Mouse (Mus musculus) liver, adult 2 months (tissue): Measurements from ENCODE around the gene Ambra1. TPM values are rescaled to one million over a fixed set of nuclear protein-coding genes. Genes with fewer than 3 reads are reported as not detected.

Experiments used
- DNase-seq: peaks from one replicate; pipeline ENCODE4 v3.0.0-alpha.2; 2011; ENCODE audit warnings: low read depth, low spot score; ENCODE audit errors: extremely low read depth
- H3K27ac ChIP-seq: fragments of 200-500 bp; replicated peaks from 2 replicates; pipeline ENCODE4 v1.5.1; 2012; ENCODE audit warnings: low read depth, mild to moderate bottlenecking, control low read depth, inconsistent platforms, low read length; ENCODE audit not compliant: insufficient read depth
- H3K27me3 ChIP-seq: fragments of 200-500 bp; 2 replicates; pipeline ENCODE4 v1.6.1; 2012; ENCODE audit warnings: mild to moderate bottlenecking, moderate library complexity, low read length, inconsistent platforms; ENCODE audit not compliant: control insufficient read depth, insufficient read depth
- H3K36me3 ChIP-seq: fragments of 200-500 bp; 2 replicates; pipeline ENCODE4 v1.6.1; 2012; ENCODE audit warnings: low read length, inconsistent platforms; ENCODE audit not compliant: control insufficient read depth, insufficient read depth
- H3K4me1 ChIP-seq: fragments of 200-500 bp; 2 replicates; pipeline ENCODE4 v1.6.1; 2011; ENCODE audit warnings: low read length; ENCODE audit not compliant: control insufficient read depth, insufficient read depth
- H3K4me3 ChIP-seq: fragments of 200-500 bp; 2 replicates; pipeline ENCODE4 v1.5.1; 2011; ENCODE audit warnings: low read depth, mild to moderate bottlenecking, control low read depth, low read length, moderate library complexity; ENCODE audit not compliant: insufficient read depth
- H3K79me2 ChIP-seq: fragments of 200-500 bp; 2 replicates; pipeline ENCODE4 v1.6.1; 2012; ENCODE audit warnings: inconsistent platforms, mild to moderate bottlenecking, low read length, moderate library complexity; ENCODE audit not compliant: control insufficient read depth, insufficient read depth
- H3K9ac ChIP-seq: fragments of 200-500 bp; 2 replicates; pipeline ENCODE4 v1.6.1; 2012; ENCODE audit warnings: low read depth, mild to moderate bottlenecking, control low read depth, inconsistent platforms, low read length
- CTCF ChIP-seq: fragments of 200-500 bp; IDR thresholded peaks from 2 replicates; pipeline ENCODE4 v1.5.1; 2011; ENCODE audit warnings: low read depth, low read length, control low read depth
- POLR2A ChIP-seq: fragments of 200-500 bp; IDR thresholded peaks from 2 replicates; pipeline ENCODE4 v1.6.1; 2011; ENCODE audit warnings: low read length, control low read depth; ENCODE audit not compliant: insufficient read depth; ENCODE audit errors: extremely low read depth
- WGBS: fragments of 180-500 bp; shearing (Covaris S2); methylation state at CpG from one replicate; pipeline ENCODE4 v1.1.7; 2018; 5-methylcytosine and 5-hydroxymethylcytosine counted together
- polyA plus RNA-seq: library from polyadenylated mRNA; depleted of rRNA; stranded (reverse); fragments of >200 nt; gene quantifications from 2 replicates; pipeline ENCODE4 v1.2.3, GENCODE M21; 2012
- total RNA-seq: library from RNA; depleted of rRNA; stranded (reverse); fragments of >200 nt; gene quantifications from 2 replicates; pipeline ENCODE4 v1.2.3, GENCODE M21; 2014

The Ambra1 gene
- total and polyA plus RNA-seq, 2 experiments, result 11.0 to 12.4 TPM

DNA sequence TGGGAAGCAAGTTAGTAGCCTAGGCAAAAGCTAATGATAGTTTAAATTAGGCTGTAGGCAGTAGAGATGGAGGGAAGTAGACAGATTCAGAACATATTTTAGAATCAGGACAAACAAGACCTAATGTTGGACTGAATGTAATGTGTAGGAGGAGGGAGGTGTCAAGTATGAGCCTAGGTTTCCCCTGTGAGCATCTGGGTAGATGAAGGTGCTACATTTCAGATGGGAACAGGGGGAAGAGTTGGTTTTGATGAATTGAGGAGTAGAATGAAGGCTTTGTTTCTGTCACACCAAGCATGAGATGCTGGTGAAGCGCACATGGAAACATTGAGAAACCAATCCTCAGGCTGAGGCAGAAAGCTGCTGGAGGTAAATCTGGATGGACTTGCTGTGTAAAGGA, 9.7 kb downstream of the Ambra1 start:
- peaks cover 33% of the 10 kb centered on the region for H3K79me2 ChIP-seq
- H3K36me3 ChIP-seq, result no peaks in the 10 kb centered on the region
- TF ChIP-seq POLR2A, result no peak
- H3K27ac ChIP-seq, result no peak overlapping the region
- WGBS, result 94% methylated on average over 1 of the region's 1 CpGs
- H3K9ac ChIP-seq, result no peak overlapping the region
- peaks cover 15% of the 10 kb centered on the region for H3K4me1 ChIP-seq
- no peak overlapping the region for H3K4me3 ChIP-seq
- no peaks in the 10 kb centered on the region for H3K27me3 ChIP-seq
- DNase-seq, result no peak

DNA sequence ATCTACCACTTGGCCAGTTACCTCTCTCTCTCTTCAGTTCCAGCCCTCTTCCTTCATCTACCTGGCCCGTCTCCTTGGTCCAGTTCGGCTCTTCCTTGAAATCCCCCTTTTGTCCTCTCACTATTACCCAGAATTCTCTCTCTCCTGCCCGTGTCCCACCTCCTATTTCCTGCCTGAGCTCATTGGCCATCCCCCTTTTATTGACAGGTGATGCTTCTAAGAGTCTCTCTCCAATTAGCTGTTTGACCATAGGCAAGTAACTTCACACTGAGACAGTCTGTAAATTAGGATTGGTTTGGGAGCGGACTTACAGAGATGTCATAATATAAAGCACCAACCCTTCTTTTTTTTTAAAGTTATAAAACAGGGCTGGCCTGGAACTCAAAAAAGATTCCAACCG, 14.8 kb downstream of the Ambra1 start:
- Histone ChIP-seq H3K36me3 (no peaks in the 10 kb centered on the region; the same call in 1 of the 2 replicates), H3K27ac (no peak overlapping the region), H3K9ac (no peak overlapping the region), H3K27me3 (no peaks in the 10 kb centered on the region), H3K4me3 (no peak overlapping the region), H3K4me1 (peaks cover 5% of the 10 kb centered on the region), H3K79me2 (peaks cover 26% of the 10 kb centered on the region; the same call in 1 of the 2 replicates)
- 91% methylated on average over 5 of the region's 5 CpGs for WGBS
- TF ChIP-seq POLR2A, result no peak
- no peak for TF ChIP-seq CTCF
- no peak for DNase-seq

- Histone ChIP-seq H3K79me2 (peaks cover 18% of the 10 kb centered on the region; the same call in 1 of the 2 replicates), H3K27me3 (no peaks in the 10 kb centered on the region), H3K9ac (no peak overlapping the region), H3K4me3 (no peak overlapping the region), H3K27ac (peak overlapping the region; percentile 40; the same call in 1 of the 2 replicates), H3K36me3 (no peaks in the 10 kb centered on the region; the same call in 1 of the 2 replicates), H3K4me1 (peaks cover 9% of the 10 kb centered on the region)
- peak; percentile 55 for DNase-seq
- WGBS, result 5% methylated on average over 2 of the region's 2 CpGs
- TF ChIP-seq CTCF, result no peak
- no peak for TF ChIP-seq POLR2A
These were observed 19.9 kb downstream of the Ambra1 start for GRCm38 (mm10) chr2:91749811-91750261.

DNA sequence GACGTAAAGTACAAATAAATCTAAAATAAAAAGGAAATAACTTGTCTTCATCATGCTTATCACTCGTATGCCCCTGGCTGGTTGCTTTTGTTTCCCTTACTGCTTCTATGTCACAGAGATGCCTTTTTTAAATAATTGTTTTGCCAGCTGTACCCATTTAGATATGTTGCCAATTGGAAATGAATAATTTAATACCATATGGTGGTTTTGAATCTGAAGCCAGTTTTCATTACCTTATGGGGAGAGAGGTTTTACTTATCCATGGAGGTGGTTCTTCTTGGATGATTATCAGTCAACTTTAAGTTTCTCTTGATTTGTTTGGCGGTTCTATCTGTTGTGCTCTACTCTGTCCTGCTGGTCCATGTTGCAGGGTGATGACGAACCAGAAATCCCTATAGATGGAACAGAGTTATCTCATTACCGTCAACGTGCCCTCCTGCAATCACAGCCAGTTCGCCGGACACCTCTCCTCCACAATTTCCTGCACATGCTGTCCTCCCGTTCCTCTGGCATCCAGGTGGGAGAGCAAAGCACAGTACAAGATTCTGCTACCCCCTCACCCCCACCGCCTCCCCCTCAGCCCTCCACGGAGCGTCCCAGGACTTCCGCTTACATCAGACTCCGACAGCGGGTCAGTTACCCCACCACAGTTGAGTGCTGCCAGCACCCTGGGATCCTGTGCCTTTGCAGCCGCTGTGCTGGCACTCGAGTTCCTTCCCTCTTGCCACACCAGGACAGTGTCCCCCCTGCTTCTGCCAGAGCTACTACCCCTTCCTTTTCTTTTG, 42.2 kb downstream of the Ambra1 start:
- Histone ChIP-seq H3K4me3 (no peak overlapping the region), H3K4me1 (no peaks in the 10 kb centered on the region), H3K27ac (no peak overlapping the region), H3K79me2 (no peaks in the 10 kb centered on the region), H3K36me3 (peaks cover 51% of the 10 kb centered on the region), H3K9ac (no peak overlapping the region), H3K27me3 (no peaks in the 10 kb centered on the region)
- WGBS, result 93% methylated on average over 17 of the region's 17 CpGs
- TF ChIP-seq CTCF (no peak), POLR2A (no peak)
- no peak for DNase-seq

DNA sequence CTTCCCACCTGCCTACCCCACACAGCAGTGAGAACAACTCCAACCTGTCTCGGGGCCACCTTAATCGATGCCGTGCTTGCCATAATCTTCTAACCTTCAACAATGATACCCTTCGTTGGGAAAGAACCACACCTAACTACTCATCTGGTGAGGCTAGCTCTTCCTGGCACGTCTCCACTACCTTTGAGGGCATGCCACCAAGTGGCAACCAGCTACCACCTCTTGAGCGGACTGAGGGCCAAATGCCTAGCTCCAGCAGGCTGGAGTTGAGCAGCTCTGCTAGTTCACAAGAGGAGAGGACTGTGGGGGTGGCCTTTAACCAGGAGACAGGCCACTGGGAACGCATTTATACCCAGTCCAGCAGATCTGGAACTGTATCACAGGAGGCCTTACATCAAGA, 43.4 kb downstream of the Ambra1 start:
- H3K79me2 ChIP-seq, result no peaks in the 10 kb centered on the region
- H3K27ac ChIP-seq, result no peak overlapping the region
- H3K4me3 ChIP-seq, result no peak overlapping the region
- no peaks in the 10 kb centered on the region for H3K27me3 ChIP-seq
- TF ChIP-seq POLR2A, result no peak
- no peak for TF ChIP-seq CTCF
- H3K9ac ChIP-seq, result no peak overlapping the region
- WGBS, result 94% methylated on average over 7 of the region's 7 CpGs
- H3K4me1 ChIP-seq, result no peaks in the 10 kb centered on the region
- peaks cover 47% of the 10 kb centered on the region for H3K36me3 ChIP-seq
- DNase-seq, result no peak

GRCm38 (mm10) chr2:91779166-91779565, 49.2 kb downstream of the Ambra1 start:
- H3K27ac ChIP-seq, result no peak overlapping the region
- H3K27me3 ChIP-seq, result no peaks in the 10 kb centered on the region
- peaks cover 7% of the 10 kb centered on the region for H3K36me3 ChIP-seq
- H3K4me1 ChIP-seq, result no peaks in the 10 kb centered on the region; the same call in 1 of the 2 replicates
- 71% methylated on average over 3 of the region's 3 CpGs for WGBS
- H3K79me2 ChIP-seq, result no peaks in the 10 kb centered on the region; the same call in 1 of the 2 replicates
- H3K9ac ChIP-seq, result no peak overlapping the region
- no peak overlapping the region for H3K4me3 ChIP-seq
- TF ChIP-seq POLR2A (no peak), CTCF (peak; percentile 48)
- peak; percentile 44 for DNase-seq
